Mouse (Mus musculus) intestine, embryonic 16.5 days (tissue): ENCODE results near the gene Exosc10. TPM values are rescaled to one million over a fixed set of nuclear protein-coding genes. Genes with fewer than 3 reads are reported as not detected.

Experiments
- ATAC-seq: fragments of 200-750 bp; cut with Nextera tagmentation; 2 replicates; pipeline ENCODE4 v1.8.0; 2017; ENCODE audit warnings: moderate TSS enrichment, moderate library complexity
- H3K27ac ChIP-seq: fragments of 300-500 bp; sonication (generic); 2 replicates; pipeline ENCODE4 v1.5.1; 2014; ENCODE audit warnings: mild to moderate bottlenecking, low read length
- H3K27me3 ChIP-seq: fragments of 300-500 bp; sonication (generic); replicated peaks from 2 replicates; pipeline ENCODE4 v1.6.1; 2014; ENCODE audit warnings: low read length, control low read depth, mixed read lengths; ENCODE audit not compliant: control insufficient read depth, insufficient read depth
- H3K36me3 ChIP-seq: fragments of 300-500 bp; sonication (generic); 2 replicates; pipeline ENCODE4 v1.6.1; 2014; ENCODE audit warnings: low read length, control low read depth; ENCODE audit not compliant: control insufficient read depth, insufficient read depth
- H3K4me1 ChIP-seq: fragments of 300-500 bp; sonication (generic); 2 replicates; pipeline ENCODE4 v1.6.1; 2014; ENCODE audit warnings: low read length, control low read depth, mixed read lengths; ENCODE audit not compliant: control insufficient read depth, insufficient read depth
- H3K4me2 ChIP-seq: fragments of 300-500 bp; sonication (generic); 2 replicates; pipeline ENCODE4 v1.6.1; 2014; ENCODE audit warnings: low read depth, low read length, control low read depth
- H3K4me3 ChIP-seq: fragments of 300-500 bp; sonication (generic); 2 replicates; pipeline ENCODE4 v1.5.1; 2014; ENCODE audit warnings: mild to moderate bottlenecking, low read length
- H3K9ac ChIP-seq: fragments of 300-500 bp; sonication (generic); 2 replicates; pipeline ENCODE4 v1.6.1; 2014; ENCODE audit warnings: low read depth, low read length
- H3K9me3 ChIP-seq: fragments of 300-500 bp; sonication (generic); 2 replicates; pipeline ENCODE4 v1.6.1; 2016; ENCODE audit warnings: low read length, control low read depth; ENCODE audit not compliant: control insufficient read depth
- WGBS: fragments of 180-500 bp; shearing (Covaris S2); extraction: QIAGEN DNeasy Blood & Tissue Kit; methylation state at CpG from one replicate; pipeline ENCODE4 v1.1.7; 2014; 5-methylcytosine and 5-hydroxymethylcytosine counted together
- polyA plus RNA-seq: library from polyadenylated mRNA; unstranded; fragments of >200 nt; fragmentation: Nextera tagmentation; extraction: Ambion mirVana; gene quantifications from 2 replicates; pipeline ENCODE4 v1.2.1, GENCODE M21; 2015

Gene Exosc10
- polyA plus RNA-seq: 67.3 and 72.0 TPM in 2 replicates

GRCm38 (mm10) chr4:148558297-148559000 is at the start of gene Exosc10:
TSS of gene Exosc10 (plus strand) at chr4:148558429.
- peak within 1 kb of the TSS; percentile 91 for H3K4me3 ChIP-seq
- H3K4me2 ChIP-seq: peak within 1 kb of the TSS; percentile 77
- ATAC-seq: peak; percentile 97
- H3K4me1 ChIP-seq: 0 out of 2 replicates have a peak, but pooled peaks cover 2% of the 10 kb centered on the region
- no peaks in the 10 kb centered on the region for H3K9me3 ChIP-seq
- WGBS: under 1% methylated on average over 63 of the region's 63 CpGs
- peak within 1 kb of the TSS; percentile 95 for H3K9ac ChIP-seq
- no peaks in the 10 kb centered on the region for H3K27me3 ChIP-seq
- peak within 1 kb of the TSS; percentile 90 for H3K27ac ChIP-seq
- H3K36me3 ChIP-seq: peaks cover 23% of the 10 kb centered on the region

- no peaks in the 10 kb centered on the region; the same call in 1 of the 2 replicates for H3K36me3 ChIP-seq
- no peaks in the 10 kb centered on the region for H3K4me1 ChIP-seq
- H3K4me2 ChIP-seq: no peak overlapping the region
- WGBS: 86% methylated on average over 8 of the region's 8 CpGs
- no peak overlapping the region for H3K9ac ChIP-seq
- no peaks in the 10 kb centered on the region for H3K9me3 ChIP-seq
- ATAC-seq: no peak
- H3K27ac ChIP-seq: no peak overlapping the region
- H3K4me3 ChIP-seq: no peak overlapping the region
- no peaks in the 10 kb centered on the region for H3K27me3 ChIP-seq
These were observed 48.7 kb upstream of the Exosc10 start for GRCm38 (mm10) chr4:148509450-148510084.

- no peaks in the 10 kb centered on the region for H3K4me1 ChIP-seq
- no peak overlapping the region for H3K9ac ChIP-seq
- H3K4me3 ChIP-seq: no peak overlapping the region
- ATAC-seq: no peak
- no peak overlapping the region for H3K27ac ChIP-seq
- H3K27me3 ChIP-seq: no peaks in the 10 kb centered on the region
- H3K4me2 ChIP-seq: no peak overlapping the region
- 82% methylated on average over 4 of the region's 4 CpGs for WGBS
- no peaks in the 10 kb centered on the region; the same call in 1 of the 2 replicates for H3K36me3 ChIP-seq
- H3K9me3 ChIP-seq: no peaks in the 10 kb centered on the region
These were observed 47.5 kb upstream of the Exosc10 start for GRCm38 (mm10) chr4:148510691-148511090.

- no peak overlapping the region for H3K27ac ChIP-seq
- no peaks in the 10 kb centered on the region for H3K27me3 ChIP-seq
- H3K4me3 ChIP-seq: no peak overlapping the region
- no peak overlapping the region for H3K9ac ChIP-seq
- H3K9me3 ChIP-seq: no peaks in the 10 kb centered on the region
- H3K4me1 ChIP-seq: no peaks in the 10 kb centered on the region
- WGBS: 97% methylated on average over 4 of the region's 4 CpGs
- H3K4me2 ChIP-seq: no peak overlapping the region
- H3K36me3 ChIP-seq: peaks cover under 1% of the 10 kb centered on the region; the same call in 1 of the 2 replicates
- ATAC-seq: no peak
These were observed 46.9 kb upstream of the Exosc10 start for GRCm38 (mm10) chr4:148511334-148511733.

- 59% methylated on average over 6 of the region's 6 CpGs for WGBS
- no peaks in the 10 kb centered on the region for H3K4me1 ChIP-seq
- no peaks in the 10 kb centered on the region for H3K9me3 ChIP-seq
- no peaks in the 10 kb centered on the region for H3K27me3 ChIP-seq
- peaks cover 2% of the 10 kb centered on the region; the same call in 1 of the 2 replicates for H3K36me3 ChIP-seq
- ATAC-seq: no peak
- H3K4me2 ChIP-seq: no peak overlapping the region
- no peak overlapping the region for H3K27ac ChIP-seq
- no peak overlapping the region for H3K4me3 ChIP-seq
- no peak overlapping the region for H3K9ac ChIP-seq
These were observed 45.1 kb upstream of the Exosc10 start for GRCm38 (mm10) chr4:148513021-148513559.

- H3K9me3 ChIP-seq: no peaks in the 10 kb centered on the region
- no peaks in the 10 kb centered on the region for H3K4me1 ChIP-seq
- H3K27ac ChIP-seq: no peak overlapping the region
- 91% methylated on average over 2 of the region's 2 CpGs for WGBS
- H3K4me2 ChIP-seq: no peak overlapping the region
- H3K27me3 ChIP-seq: no peaks in the 10 kb centered on the region
- H3K4me3 ChIP-seq: no peak overlapping the region
- no peak for ATAC-seq
- peaks cover 2% of the 10 kb centered on the region; the same call in 1 of the 2 replicates for H3K36me3 ChIP-seq
- no peak overlapping the region for H3K9ac ChIP-seq
These were observed 42.9 kb upstream of the Exosc10 start for GRCm38 (mm10) chr4:148515313-148515712.

- ATAC-seq: no peak
- peaks cover 8% of the 10 kb centered on the region; the same call in 1 of the 2 replicates for H3K36me3 ChIP-seq
- no peaks in the 10 kb centered on the region for H3K4me1 ChIP-seq
These were observed 40.4 kb upstream of the Exosc10 start for GRCm38 (mm10) chr4:148517809-148518208.

GRCm38 (mm10) chr4:148518235-148518795 is 39.9 kb upstream of the Exosc10 start:
- Histone ChIP-seq H3K4me2 (no peak overlapping the region), H3K27me3 (no peaks in the 10 kb centered on the region)

More at GRCm38 (mm10) chr4:148517809-148518208, 40.4 kb upstream of the Exosc10 start:
- Histone ChIP-seq H3K27ac (no peak overlapping the region), H3K9ac (no peak overlapping the region), H3K9me3 (no peaks in the 10 kb centered on the region), H3K4me3 (no peak overlapping the region), H3K4me2 (no peak overlapping the region), H3K27me3 (no peaks in the 10 kb centered on the region)
- WGBS: 62% methylated on average over 4 of the region's 4 CpGs

GRCm38 (mm10) chr4:148523538-148523937 is 34.7 kb upstream of the Exosc10 start:
- WGBS: 76% methylated on average over 7 of the region's 7 CpGs
- Histone ChIP-seq H3K36me3 (peaks cover 14% of the 10 kb centered on the region; the same call in 1 of the 2 replicates), H3K4me2 (no peak overlapping the region), H3K4me1 (no peaks in the 10 kb centered on the region), H3K27ac (no peak overlapping the region), H3K4me3 (no peak overlapping the region), H3K9ac (no peak overlapping the region), H3K27me3 (no peaks in the 10 kb centered on the region), H3K9me3 (no peaks in the 10 kb centered on the region)
- ATAC-seq: no peak

More at GRCm38 (mm10) chr4:148518235-148518795, 39.9 kb upstream of the Exosc10 start:
- Histone ChIP-seq H3K27ac (no peak overlapping the region), H3K9ac (no peak overlapping the region), H3K36me3 (peaks cover 8% of the 10 kb centered on the region; the same call in 1 of the 2 replicates), H3K4me3 (no peak overlapping the region), H3K9me3 (no peaks in the 10 kb centered on the region), H3K4me1 (no peaks in the 10 kb centered on the region)
- WGBS: 47% methylated on average over 5 of the region's 5 CpGs
- no peak for ATAC-seq
